Comparison of ENCODE assay signal across 8 mouse cellular contexts in genomic region chr14:101477081-101477826, GRCm38 (mm10).
DNase-seq lines count a peak whose midpoint lies in the region; ATAC-seq lines count a peak whose summit lies in the region.

No protein-coding gene starts in this region.

- peak; percentile 58 for ATAC-seq in CD4-positive, CD25-positive, alpha-beta regulatory T cell, adult 4 months

- DNase-seq in adrenal gland, adult 8-10 months = peak; percentile 66
- DNase-seq in kidney, adult 18-20 months = peak; percentile 51
- DNase-seq in mesoderm, embryonic 11.5 days (ENCODE audit: low read depth, low spot score) = peak; percentile 64
- DNase-seq in layer of hippocampus, adult 9-10 months (ENCODE audit: low spot score) = no peak
- DNase-seq in retina, embryonic 14.5 days (ENCODE audit: low spot score) = no peak
- no peak for DNase-seq in B cell, adult 2 months
- DNase-seq in ovary, postnatal 36 days (ENCODE audit: low spot score) = no peak

Comparison
In these comparisons a context has a peak if more than half of its experiments do, and no peak if none do; other contexts are left out.
1. DNase-seq: peak in adrenal gland, adult 8-10 months (single experiment), kidney, adult 18-20 months (single experiment) and mesoderm, embryonic 11.5 days (single experiment); none in layer of hippocampus, adult 9-10 months (single experiment), retina, embryonic 14.5 days (single experiment), B cell, adult 2 months (0 of 2) and ovary, postnatal 36 days (single experiment).